Mouse (Mus musculus) left cerebral cortex, postnatal 4 days (tissue): ENCODE measurements around the gene Glud1. TPM values are rescaled to one million over a fixed set of nuclear protein-coding genes. Genes with fewer than 3 reads are reported as not detected.
"Not testable (repeated sequence)": the region's sequence is repeated elsewhere in the genome, so short reads cannot be mapped to it uniquely, and the experiment has no call there.

Experiments used
- DNase-seq: peaks from one replicate; pipeline ENCODE4 v3.0.0-alpha.2; 2022
- intact Hi-C: fragments of 180-260 bp; cut with DNase I; formaldehyde crosslinking; loops from one replicate; pipeline ENCODE4 v1.15.1; 2025
- total RNA-seq, 2 experiments: library from RNA; stranded (reverse); gene quantifications; 2 replicates each; pipeline ENCODE4 v1.2.3; 2021

Gene Glud1
- total RNA-seq, 2 experiments from 2014 or later: 299 TPM

DNA sequence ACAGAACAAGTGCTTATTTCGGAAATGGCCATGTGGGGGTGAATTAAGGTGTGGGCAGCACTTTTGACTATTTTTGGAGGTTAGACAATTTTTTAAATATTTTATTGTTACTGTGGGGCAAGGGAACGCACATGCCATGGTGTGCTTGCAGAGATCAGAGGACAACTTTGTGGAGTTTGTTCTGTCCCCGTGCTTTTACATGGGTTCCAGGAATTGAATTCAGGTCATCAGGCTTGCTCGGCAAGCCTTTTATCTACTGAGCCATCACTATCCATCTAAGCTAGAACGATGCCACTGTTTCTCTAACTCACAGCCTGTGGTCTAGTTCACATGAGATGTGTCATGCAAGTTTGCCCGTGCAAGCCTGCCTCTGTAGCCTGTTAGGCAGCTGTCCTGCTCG is 37.8 kb downstream of the Glud1 start:
- no peak for DNase-seq
- intact Hi-C loops: no loop called here

DNA sequence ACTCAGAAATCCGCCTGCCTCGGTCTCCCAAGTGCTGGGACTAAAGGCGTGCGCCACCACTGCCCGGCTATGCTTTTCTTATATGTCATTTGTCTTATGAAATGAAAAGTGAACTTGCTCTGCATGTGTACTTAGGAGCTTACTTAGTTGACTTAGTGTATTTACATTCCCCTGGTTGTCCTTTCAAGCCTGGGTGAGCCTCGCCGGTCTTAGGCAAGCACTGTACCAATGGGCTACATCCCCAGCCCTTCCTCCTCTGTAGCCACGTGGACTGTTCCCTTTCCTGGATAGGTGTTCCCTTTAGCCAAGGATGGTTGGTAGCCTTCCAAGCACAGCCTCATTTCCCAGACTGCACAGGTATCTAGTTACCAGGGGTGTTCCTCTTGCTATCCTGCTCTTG is 38.5 kb downstream of the Glud1 start:
- no peak for DNase-seq
- intact Hi-C loops: no loop called here

DNA sequence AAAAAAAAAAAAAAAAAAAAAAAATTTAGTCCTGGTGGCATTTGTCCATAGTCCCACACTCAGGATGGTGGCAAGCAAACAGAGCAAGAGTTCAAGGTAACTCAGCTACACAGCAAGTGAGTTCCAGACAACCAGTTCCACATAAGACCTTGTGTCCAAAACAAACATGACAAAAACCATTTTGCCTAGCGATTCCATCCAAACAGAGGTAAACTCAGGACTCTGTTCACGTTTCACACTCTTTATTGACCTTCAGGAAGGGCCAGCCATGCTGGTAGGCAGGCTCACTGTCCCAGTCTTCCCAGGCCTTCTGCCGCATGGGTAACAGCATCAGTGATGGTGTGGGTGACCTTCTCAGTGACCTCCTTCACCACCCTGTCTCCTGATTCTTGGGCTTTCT is 41.1 kb downstream of the Glud1 start:
- DNase-seq: no peak
- intact Hi-C loops: no loop called here

DNA sequence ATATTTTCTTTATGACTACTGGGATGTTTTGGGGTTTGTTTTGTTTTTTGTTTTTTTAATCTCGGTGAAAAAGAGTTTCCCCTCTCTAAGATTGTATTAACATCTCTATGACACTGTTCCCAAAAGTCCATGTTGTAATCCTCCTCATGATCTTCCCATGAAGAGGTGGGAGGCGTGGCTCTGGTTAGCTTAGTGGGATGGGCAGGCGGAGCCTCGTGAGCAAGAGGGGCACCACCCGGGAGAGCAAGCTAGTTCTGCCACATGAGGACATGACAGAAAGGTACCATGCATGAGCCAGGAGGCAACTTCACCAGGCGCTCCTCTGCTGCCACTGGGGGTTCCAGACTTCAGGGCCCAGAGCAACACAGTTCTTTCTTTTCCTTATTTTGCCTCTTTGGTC is 42.0 kb downstream of the Glud1 start:
- intact Hi-C loops: no loop called here
- no peak for DNase-seq

DNA sequence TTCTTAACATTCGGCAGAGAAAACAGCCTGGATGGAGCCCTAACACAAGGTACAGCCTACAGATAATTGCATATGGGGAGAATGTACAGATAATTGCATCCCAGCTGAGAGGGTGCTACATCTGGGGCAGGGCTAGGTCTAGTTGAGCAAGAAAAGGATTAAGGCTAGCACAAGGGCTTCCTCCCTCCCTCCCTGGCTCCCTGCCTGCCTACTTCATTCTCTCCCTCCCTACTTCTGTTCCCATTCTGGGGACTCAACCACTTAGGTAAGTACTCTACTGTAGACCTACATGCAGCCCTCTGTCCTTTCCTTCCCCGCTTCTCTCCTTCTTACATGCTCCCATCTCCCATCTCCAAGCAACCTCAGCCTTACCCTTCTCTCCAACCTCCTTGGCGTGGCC is 42.8 kb downstream of the Glud1 start:
- DNase-seq: no peak
- intact Hi-C loops: no loop called here

DNA sequence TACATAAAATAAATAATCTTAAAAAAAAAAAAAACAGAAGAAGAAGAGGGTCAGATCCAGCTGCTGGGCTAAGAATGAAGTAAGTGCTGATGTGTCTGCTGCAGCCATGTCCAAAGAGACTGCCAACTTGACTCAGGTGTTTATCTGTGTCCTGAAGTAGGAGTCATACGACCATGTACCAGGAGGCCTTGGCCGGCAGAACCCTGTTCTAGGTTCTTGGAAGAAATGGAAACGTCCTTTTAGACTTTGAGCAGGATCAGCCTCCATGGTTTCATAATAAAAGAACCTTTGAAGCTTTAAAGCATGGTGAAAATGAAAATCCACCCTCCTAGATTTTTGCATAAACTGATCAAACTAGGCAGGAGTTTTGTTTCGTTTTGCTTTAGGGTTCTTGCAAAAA is 43.9 kb downstream of the Glud1 start:
- intact Hi-C loops: no loop called here
- DNase-seq: no peak

DNA sequence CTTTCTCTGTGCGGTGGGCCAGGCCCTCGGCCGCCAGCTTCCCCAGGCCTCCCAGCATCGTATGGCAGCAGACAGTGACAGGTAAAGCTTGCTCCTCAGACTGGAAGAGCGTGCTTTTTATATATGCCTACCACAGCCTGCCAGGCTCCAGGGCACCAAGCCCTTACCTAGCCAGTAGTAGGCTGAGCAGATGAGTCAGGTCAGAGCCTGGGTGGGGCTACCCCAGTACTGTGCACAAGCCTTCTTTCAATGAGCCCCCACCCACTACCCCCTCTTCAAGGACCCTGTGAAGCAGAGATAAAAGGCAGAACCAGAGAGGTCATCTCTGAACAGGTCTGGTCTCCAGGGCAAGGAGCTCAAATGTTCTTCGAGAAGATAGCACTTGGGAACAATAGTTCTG is 44.8 kb downstream of the Glud1 start, which contains the start of gene Fam25c:
TSS of gene Fam25c (minus strand) at position 133 of the 400 bp plus-strand sequence.
- intact Hi-C loops: no loop called here
- DNase-seq: no peak

DNA sequence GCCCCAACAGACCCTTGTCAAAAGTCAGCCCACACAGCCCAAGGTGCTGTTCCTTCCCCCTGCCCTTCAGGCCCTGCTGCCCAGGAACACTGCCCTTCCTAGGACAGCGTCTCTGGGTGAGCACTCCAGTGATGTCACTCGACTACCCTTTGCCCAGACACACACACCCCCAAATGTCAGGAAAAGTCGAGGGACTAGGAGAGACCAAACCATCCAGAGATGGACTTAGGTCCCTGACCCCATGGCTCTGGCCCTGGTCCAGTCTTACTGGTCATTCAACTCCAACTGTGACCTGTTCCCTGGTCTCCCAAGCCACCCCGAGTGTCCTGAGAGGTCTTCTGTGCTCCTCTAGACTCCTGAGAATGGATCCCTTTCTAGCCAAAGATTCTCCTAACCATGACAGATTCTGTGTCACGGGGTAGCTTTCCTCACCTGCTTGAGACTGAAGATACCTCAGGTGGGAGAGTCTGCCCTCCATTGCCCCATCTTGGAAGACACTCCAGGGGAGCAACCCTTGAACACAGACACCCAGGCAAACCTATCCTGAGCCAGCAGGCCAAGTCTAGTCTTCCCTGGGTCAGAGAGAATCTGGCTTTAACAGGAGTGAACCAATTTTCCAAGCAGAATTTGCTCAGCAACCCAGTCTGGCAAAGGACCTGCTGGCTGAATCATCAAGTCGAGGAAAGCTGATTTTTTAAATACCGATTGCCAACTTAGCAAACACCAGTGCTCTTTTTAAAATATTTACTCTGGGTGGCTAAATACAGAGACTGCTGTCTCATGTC is 47.3 kb downstream of the Glud1 start:
- intact Hi-C loops: no loop called here
- no peak for DNase-seq

DNA sequence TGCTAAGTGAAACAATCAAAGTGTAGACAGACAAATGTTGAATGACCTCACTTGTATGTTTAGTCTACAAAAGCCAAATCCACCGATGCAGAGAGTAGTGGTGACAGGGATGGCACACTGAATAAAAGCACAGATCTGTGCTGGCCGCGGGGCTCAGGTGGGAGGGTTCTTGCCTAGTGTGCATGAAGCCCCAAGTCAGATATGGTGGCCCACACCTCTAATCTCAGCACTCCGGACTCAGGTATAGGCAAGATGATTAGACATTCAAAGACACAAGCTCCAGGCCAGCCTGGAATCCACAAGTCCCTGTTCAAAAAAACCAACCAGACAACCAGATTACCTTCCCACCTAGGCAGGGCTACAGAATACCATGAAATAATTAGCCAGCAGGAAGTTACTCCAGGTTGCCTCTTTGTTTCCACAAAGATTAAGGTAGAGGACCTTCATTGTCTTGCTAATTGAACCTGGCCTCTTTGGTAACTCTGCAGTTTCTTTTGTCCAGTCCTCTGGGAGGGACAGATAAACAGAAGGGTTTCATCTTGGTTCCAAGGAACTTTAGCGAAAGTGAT is 49.2 kb downstream of the Glud1 start:
- intact Hi-C loops: loop anchor here (10.0 kb wide), 2 partner anchors 85 to 275 kb away; partner anchors contain the start of gene Anxa8
- DNase-seq: no peak

DNA sequence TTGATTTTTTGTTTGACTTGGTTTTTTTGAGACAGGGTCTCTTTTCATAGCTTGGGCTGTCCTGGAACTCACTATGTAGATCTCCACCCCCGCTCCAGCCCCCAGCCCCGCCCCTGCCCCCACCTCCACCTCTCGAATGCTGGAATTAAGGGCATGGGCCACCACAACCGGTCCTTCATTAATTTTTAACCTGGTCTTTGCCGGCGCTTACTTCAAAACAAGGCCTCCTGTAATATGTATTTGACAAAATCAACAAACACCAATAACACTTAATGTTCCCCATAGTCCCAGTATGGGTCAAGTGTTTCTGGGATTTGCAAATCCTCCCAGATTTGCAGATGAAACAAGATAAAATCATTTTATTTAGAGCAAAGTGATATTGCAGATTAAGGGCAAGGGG is 49.7 kb downstream of the Glud1 start:
- DNase-seq: no peak
- intact Hi-C loops: loop anchor here (10.0 kb wide), 2 partner anchors 85 to 275 kb away; partner anchors contain the start of gene Anxa8

DNA sequence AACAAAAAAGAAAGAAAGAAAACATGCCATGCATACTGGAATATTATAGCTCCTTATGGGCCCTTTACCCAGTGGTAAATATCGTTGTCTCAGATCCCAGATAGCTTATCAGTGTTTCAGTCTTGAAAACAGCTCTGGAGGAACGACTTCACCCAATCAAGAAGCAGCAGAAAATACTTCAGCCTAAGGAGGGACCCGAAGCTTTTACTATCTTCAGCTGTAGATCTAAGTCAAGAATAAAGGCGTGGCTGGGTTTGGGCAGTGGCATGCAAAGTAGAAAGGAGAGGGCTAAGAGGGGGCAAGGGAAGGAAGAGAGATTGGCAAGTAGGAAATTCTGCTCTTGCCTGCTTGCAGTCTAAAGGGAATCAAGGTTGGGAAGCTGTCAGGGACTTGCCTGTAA is 51.6 kb downstream of the Glud1 start:
- no peak for DNase-seq
- intact Hi-C loops: loop anchor here (10.0 kb wide), 2 partner anchors 87 to 277 kb away; partner anchors contain the start of gene Anxa8

DNA sequence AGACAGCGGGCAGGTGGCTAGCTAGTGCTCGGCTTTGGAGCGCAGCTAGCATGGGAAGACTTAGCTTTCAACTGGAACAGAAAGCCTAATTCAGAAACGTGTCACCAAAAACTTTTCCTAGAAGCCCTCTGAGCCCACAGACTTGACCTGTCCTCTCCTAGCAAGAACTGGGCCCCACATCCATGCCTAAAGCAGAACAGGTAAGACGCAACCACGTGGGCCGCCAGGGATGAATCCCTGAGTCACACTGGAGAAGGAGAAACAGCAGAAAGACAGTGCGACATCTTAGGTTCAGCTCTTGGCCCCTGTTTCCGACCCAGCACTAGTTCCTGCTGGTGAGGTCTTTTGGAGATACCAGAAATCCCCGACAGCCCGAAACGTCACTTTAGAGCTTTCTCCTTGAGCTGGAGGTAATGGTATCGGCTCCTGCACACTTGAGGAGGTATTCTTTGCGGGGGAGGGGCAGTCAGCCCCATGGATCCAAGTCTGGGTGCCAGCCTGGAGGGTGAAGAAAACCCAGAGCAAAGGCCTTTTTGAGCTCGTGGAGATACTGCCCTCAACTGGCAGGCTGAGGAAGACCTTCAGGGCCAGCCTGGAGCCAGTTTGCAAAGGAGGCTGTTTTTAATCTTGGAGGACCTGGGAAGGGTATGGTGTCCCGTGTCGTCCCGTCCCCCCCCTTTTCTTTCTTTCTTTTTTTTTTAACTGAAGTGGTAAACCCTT is 52.4 kb downstream of the Glud1 start:
- DNase-seq: peak; percentile 68
- intact Hi-C loops: loop anchor here (10.0 kb wide), 2 partner anchors 88 to 278 kb away; partner anchors contain the start of gene Anxa8

DNA sequence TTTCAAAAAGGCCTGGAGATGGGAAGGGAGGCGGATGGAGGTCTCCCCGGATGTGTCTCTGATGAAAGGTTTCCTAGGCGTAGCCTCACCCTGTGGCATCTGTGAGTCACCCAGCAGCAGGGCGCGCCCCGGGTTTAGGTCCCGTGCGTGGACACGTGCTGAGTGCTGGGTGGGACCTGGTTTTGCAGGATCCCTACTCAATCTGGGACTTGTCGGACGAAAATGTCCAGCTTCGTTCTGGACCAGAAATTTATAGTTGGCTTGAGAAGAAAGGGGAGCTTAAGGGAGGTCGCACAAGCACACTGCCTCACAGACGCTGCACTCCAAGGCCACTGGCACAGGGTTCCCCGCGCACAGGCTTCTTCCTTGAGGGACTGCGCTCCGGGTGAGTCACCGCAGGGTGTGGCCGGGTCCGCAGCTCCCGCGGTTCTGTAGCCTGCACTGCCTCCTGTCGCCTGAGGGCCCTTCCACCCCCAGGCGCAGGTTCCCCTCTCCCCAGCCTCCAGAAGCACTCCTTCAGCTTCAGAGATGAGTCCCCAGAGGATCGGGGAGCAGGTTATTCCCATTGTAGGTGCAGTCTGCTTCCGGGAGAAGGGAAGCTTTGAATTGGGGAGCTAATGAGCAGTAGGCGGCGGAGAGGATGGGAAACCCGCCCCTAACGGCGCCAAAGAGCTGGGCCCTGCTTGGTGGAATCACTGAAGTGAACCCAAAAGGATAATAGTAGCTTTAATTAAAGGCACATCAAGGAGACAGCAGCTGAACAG is 53.1 kb downstream of the Glud1 start:
- intact Hi-C loops: loop anchor here (10.0 kb wide), 2 partner anchors 89 to 279 kb away; partner anchors contain the start of gene Anxa8
- DNase-seq: peak; percentile 54

DNA sequence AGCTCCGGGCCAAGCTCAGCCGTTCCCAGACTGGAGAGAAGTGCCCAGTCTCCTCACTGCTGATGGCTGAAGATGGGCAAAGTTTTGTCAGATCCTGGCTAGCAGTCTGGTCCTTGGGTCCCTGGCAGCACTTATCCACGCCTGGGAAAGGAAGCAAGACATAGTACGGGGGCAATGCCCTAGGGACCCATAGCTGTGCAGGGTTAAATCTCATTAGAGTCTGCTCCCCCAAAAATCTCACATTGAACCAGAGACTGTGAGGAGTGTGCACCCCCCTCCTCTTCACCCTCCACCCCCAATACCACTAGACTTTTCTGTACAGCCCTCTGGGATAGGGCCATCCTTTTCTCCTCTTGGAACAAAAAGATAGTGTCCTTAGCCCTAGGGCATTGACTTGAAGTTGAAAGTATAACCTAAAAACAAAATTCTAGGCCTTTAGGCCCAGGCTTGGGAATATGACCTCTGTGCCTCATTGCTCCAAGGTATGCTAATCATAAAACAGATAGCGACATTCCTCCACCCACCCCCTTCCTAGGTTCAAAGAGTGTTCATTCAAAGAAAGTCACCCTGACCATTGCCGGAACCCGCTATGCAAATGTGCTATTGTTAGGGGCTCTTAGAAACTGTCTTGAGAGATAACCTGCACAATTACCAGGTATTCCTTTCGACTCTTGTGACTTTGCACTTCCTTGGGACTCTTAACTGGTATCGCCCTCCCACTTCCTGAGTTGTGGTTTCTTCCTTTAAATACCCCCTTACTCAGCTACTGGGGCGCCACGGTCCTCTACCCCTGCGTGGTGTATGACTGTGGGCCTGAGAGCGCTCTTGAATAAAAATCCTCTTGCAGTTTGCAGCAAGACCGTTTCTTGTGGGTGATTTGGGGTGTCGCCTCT is 54.0 kb downstream of the Glud1 start:
- intact Hi-C loops: loop anchor here (10.0 kb wide), 2 partner anchors 90 to 280 kb away; partner anchors contain the start of gene Anxa8
- DNase-seq: not testable (repeated sequence)

DNA sequence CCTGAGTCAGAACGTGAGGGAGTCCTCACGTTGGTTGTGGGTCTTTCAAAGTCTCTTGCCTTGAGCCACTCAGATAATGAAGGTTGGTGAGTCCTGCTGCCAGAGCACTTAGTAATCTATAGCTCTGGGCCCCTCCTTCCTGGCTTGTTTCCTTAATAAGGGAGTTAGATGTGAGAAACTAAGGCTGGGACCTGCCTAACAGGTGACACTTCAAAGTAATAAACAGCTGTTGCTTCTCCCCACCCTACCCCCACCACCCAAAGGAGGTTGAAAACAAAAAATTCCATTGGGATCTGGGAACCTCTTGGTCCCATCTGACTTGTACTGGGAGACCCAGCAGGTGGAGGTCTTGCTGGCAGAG is 54.6 kb downstream of the Glud1 start:
- intact Hi-C loops: loop anchor here (10.0 kb wide), 2 partner anchors 90 to 280 kb away; partner anchors contain the start of gene Anxa8
- DNase-seq: no peak

DNA sequence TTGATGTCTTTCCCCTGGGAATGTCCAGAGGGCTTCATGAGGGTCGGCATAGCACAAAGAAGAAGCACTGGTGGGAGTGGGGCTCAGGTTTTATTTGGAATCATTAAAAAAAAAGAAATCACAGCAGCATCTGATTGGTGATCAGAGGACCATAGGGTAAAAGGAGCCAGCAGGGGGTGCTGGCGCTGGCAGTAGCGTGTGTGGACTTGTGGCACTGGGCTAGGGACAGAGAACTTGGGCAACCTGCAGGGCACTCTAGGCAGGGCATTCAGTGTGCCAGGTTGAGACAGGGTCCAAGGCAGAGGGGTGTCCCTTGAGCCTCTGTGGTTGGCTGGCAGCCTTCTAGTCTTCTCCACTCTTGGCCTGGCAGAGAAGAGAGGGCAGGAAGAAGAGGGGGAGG is 59.7 kb downstream of the Glud1 start:
- intact Hi-C loops: loop anchor here (10.0 kb wide), 1 partner anchor 195 kb away; no protein-coding TSS in a partner anchor
- DNase-seq: peak; percentile 20

DNA sequence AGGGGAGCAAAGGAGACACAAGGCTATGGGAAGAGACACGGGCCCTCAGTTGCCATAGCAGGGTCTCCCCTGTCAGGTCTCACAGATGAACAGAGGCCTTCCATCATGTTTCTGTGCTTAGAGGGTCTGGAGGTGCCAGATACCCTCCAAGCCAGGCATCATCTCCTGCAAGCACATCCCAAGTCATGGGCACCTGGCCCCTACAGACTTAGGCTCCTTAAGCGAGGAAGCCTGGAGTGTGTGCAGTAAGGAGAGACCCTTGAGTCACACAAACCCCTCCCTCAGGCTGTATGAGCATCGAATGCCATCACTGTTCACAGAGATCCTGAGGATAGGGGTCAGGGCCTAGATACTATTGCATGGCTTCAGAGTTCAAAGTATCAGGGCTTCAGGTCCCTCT is 60.4 kb downstream of the Glud1 start:
- intact Hi-C loops: loop anchor here (10.0 kb wide), 1 partner anchor 194 kb away; no protein-coding TSS in a partner anchor
- DNase-seq: no peak

DNA sequence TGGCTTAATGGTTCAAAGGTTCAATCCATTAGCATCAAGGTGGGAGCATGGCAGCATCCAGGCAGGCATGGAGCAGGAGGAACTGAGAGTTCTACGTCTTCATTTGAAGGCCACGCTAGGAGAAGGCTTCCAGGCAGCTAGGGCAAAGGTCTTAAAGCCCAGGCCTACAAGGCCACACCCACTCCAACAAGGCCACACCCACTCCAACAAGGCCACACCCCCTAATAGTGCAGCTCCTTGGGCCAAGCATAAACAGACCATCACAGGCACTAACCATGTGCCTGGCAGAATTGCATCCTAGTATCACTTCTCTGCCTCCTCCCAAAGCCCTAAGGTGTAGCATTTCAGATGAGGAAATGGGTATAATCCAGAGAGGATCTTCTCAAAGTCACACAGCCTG is 61.2 kb downstream of the Glud1 start:
- no peak for DNase-seq
- intact Hi-C loops: loop anchor here (10.0 kb wide), 1 partner anchor 193 kb away; no protein-coding TSS in a partner anchor

DNA sequence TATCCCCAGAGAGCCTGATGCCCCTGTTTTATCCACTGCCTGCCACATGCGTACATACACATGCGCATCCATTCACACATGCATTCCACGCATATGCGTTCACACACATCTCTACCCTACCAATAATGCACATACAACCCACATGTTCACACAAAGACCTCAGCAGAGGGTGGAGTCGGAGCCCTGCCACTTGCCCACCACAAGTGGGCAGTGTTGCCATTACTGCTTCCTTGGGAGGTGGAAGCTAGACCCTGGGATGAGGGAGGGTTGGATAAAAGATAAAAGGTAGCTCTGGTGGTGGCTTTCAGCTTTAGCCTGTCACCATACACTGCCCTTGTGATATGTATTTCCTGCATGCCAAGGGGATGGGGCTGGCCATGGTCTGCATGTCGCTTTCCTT is 62.1 kb downstream of the Glud1 start:
- intact Hi-C loops: loop anchor here (10.0 kb wide), 1 partner anchor 192 kb away; no protein-coding TSS in a partner anchor
- peak; percentile 65 for DNase-seq
